Mouse (Mus musculus) bone marrow, adult 2 months (tissue): Measurements from ENCODE around the gene Krt17.

Experiments
- CTCF ChIP-seq: fragments of 200-500 bp; IDR thresholded peaks from 2 replicates; pipeline ENCODE4 v1.5.1; 2011; ENCODE audit warnings: low read length, control low read depth; ENCODE audit not compliant: control insufficient read depth, insufficient read depth
- POLR2A ChIP-seq: fragments of 200-500 bp; IDR thresholded peaks from 2 replicates; pipeline ENCODE4 v1.6.1; 2011; ENCODE audit warnings: low read depth, mild to moderate bottlenecking, control low read depth, low read length, borderline replicate concordance; ENCODE audit not compliant: control insufficient read depth

DNA sequence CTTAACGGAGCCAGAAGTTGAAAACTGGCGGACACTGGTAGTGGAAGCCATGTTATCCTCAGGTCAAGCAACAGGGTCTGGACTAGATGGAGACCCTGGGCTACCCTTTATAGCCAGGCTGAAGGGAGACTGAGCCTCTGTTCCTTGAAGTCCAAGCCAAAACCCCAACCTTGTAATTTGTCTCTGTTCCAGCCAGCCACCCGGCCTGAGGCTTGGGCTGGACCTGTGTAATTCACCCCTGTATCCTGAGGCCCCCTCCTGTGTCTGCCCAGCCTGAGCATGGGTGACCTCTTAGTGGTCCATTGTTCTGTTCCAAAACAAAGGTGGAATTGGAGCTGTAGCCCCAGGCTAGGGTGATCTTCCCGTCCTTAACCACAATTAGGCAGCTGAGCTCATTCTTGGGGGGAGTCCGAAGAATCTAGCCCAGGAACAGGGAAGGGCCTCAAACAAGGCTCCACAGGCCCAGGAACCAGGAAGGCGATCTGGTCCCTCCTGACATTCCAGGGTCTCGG lies 9.0 kb upstream of the Krt17 start, which contains the start of gene Krt42:
- TF ChIP-seq CTCF (no peak), POLR2A (no peak)
